Mouse (Mus musculus) testis, postnatal 14 days (tissue): ENCODE results near the gene Frmd4b.

Experiments
- DNase-seq: peaks from one replicate; pipeline ENCODE4 v3.0.0; 2021; ENCODE audit warnings: low spot score

Frmd4b gene

DNA sequence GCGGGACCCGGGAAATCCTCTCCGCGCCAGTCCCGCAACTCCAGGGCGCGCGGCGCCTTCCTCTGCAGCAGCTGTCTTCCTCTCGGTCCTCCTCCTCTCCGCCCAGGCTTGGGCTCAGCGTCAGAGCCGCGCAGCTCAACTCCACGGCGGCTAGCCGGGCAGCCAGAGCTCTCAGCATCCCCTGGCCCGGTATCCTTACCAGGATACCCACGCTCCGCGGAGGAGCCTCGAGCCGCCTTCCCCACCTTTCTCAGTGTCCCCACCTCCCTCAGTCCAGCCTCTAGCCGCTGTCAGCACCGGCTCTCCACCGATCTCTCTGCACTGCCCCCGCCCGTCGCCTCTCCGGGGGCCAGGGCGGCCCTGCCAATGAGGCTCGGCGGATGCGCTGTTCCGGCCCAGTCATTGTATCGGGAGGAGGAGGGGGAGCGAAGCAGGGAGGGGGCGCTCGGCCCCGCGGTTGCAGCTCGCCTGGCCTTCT, at the start of gene Frmd4b:
Gene Frmd4b (minus strand): TSS at position 276 of the 478 bp plus-strand sequence.
- peak; percentile 25 for DNase-seq

DNA sequence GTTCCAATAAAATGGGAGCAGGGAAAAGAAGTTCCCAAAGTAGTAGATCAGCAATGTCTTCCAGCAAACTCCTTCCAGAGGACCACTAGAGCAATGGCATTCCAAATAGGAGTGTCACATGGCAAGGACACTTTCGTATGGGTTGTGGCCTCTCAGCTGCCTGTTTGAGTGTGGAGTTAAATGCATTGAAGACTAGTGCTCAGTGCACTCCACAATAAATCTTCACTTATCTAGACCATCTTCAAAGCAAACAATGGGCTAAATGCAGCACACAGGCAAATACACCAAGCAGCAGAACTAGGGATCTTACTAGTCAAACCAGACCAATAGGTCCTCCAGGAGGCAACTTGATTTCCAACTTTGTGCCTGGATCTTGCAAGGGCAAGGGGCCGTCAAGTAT, 49.1 kb upstream of the Frmd4b start:
- no peak for DNase-seq

DNA sequence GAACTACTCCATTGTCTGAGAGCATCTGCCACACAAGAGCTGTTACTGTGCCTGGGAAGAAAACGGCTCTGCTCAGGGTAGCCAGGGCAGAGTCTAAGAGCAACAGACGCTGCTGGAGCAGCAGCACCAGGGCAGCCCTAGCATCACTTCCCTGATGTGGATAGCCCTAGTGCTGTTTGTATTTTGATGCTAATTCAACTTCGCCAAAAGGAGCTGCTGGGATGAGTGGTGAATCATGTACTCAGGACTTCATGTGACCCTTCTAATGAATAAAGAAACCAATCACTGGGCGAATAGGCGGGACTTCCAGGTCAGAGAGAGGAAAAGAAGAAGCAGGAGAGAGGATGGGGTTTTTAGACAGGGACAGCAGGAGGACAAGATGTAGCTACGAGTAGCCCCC, 41.6 kb upstream of the Frmd4b start:
- DNase-seq: no peak

DNA sequence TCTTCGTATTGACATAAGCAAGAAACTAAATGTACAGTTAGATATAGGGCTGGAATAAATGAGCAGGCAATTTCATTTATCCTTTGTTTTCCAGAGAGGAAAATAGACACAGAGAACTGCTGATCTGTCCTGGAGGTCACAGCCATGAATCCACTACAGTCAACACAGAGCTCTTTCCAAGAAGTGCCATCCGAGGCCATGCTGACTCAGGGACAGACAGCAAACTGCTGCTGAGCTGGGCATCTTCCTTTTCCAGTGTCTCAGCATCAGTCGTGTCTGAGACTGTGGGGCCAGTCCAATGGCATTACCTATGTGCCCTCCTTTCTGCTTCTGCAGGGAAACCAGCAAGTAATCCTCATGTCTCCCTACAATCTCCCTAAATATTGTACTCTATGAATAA, 38.6 kb upstream of the Frmd4b start:
- DNase-seq: no peak

DNA sequence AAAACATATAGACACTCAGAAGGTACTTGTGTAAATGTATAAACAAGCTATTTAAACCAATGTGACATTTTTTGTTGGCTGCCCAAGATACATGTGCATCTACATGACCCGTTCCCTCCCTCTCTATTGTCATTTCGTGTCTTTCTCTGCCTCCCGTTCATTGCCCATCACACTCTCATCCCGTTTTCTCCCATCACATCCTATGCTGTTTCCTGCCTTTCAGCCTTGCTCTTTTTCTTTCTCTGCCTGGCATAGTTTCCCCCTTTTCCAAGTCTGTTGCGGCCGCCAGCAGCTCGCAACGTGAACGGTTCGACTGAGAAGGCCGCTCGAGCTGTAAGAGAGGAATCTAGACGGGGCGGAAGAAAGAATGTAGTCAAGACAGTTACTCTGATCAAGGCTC, 30.2 kb upstream of the Frmd4b start:
- no peak for DNase-seq

DNA sequence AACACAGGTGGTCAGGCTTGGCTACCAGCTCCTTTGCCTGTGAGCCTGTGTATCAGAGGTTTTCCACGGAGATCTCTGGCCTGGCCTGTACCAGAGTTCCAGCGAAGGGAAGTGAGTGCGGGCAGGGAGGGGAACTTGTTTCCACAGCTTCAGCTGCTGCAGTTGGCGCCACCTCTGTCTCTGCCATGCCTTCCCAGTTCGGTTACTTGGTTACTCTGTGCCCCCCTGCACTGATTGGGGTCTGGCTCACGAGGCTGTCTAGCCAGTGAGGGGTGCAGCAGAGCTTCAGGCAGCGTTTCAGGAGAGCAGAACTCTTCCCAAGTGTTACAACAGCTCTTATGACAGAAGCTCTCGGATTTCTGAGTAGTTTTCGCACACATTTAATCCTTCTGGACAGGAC, 6.0 kb upstream of the Frmd4b start:
- DNase-seq: no peak

DNA sequence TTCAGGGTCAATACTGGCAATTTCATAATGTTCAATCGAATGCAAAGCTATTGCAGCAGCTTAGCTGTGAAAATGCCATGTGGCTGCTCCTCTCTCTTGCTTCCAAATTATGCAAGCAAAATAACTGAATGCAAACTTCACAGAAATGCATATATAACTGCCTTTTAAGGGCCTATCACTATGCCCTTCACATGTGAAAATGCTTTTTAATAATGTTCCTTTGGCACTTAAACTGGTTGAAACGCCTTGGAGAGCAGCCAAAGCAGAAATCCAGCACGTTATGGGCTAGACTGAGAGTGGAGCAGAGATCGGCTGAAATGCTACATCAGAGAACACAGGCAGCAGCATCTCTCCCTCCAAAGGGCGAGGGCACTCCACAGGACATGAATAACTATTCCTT, 4.9 kb upstream of the Frmd4b start:
- DNase-seq: no peak

DNA sequence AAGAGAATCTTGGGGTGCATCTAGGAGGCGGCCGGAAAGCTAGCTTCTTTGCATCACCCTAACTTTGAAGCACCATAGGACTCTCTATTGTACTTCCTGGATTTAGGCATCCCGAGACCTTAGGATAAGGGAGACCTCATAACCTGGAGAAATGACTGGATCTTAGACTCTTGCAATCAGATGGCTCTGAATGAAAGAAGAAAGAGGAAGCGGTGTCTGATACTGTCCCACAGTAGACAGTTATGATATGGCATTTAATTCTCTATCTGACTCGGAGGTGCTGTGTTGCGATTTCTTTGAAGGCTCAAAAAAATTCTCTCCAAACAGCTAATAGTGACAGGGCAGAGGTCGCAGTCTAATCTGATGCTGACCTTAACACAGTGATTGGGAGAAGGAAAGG, 433 bp upstream of the Frmd4b start:
- no peak for DNase-seq

DNA sequence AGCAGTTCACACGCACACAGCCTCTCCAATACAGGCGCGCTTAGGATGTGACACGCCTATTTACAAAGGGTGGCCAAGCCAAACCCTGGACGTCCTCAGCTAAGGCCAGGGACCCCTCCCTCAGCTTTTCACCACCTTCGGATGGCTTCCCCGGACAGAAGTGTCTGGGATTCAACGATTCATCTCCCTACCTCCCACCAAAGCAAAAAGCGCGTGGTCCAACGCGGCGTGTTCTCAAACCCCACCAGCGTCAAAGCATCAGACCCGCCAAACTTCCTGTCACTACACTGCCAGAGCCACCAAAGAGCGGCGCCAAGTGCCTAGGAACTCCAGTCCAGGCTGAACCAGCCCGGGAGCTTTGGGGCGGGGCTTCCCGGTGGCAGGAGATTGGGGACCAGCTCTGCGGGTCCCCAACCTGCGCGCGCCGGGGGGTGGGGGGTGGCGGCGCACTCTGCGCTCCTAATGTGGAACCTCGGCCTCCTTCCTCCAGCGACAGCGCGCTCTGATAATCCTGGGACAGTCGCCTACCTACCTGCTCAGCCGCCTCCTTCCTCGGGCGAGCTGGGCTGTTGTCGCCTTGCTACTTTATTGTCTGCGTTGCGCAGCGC, 579 bp downstream of the Frmd4b start:
- peak; percentile 8 for DNase-seq

DNA sequence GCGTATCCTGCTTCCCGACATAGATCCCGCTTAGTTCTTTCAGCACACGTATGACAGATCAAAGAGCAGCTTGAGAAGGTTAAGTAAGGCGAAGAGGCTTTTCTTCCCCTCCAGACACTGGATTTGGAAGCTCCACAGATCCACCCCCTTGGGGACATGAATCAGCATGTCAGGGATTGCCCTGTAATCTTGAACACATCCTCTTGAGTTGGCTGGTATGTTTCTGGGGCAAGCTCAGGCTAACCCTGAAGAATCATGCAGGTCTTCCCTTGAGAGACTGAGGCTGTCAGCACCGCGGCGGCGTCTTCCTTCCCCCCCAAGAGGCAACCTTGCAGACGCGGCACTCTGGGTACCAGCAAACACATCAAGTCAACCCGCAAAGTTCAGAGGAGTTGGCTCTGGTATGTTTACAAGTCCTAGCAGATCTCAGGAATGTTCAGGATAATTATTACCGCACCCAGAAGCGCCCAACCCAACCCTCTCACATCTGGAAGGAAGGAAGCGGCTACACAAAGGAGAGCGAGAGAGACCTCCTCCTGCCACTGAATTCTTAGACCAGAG, 1.4 kb downstream of the Frmd4b start:
- DNase-seq: no peak

DNA sequence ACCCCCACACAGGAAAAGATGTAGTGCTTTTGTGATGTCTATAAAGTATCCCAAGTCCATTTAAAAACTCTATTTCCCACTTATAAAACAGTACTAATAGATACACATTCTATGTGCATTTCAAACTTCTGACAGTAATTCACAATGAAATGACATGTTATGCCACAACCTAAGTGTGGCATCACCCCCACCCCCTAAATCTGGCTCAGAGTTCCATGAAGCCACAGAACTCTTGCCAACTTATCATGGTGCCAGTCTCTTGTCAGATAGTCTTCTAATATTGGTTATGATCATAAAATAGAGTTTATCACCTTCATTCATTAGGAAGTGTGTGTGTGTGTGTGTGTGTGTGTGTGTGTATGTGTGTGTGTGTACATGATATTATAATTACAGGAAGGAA, 3.2 kb downstream of the Frmd4b start:
- no peak for DNase-seq

DNA sequence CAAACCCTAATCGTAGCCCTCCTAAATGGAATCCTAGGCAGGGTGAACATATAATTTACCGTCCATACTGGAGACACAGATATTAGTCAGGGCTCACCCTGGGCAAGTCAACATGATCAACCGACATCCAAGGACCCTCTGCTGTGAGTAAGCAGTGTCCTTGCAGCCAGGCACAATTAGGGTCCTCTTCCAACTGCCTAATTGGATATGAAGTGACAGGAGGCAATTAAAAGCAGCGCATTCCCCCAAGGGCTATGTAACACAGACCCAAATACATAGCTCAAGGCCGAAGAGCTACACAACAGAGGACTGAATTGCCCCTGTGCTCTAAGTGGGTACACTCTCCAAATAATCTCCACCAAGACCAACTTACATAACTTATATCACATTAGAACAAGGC, 4.5 kb downstream of the Frmd4b start:
- no peak for DNase-seq

DNA sequence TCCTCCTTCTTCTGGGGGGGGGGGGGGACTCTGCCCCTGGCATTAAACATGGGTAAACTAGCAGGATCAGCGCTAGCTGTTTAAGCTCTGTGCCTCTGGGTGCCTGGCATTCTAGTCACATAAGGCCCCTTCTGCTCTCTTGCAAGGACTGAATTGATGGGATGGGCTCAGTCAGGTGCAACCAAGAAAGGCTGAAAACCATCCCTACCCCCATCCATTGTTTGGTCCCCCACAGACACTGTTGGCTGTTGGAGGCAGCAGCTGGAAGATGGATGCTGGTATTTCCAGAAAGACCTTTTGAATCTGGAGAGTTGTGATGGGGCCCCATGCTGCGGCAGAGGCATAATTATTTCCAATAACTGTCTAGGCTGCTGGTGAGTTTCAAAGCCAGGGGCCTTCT, 7.3 kb downstream of the Frmd4b start:
- DNase-seq: no peak

DNA sequence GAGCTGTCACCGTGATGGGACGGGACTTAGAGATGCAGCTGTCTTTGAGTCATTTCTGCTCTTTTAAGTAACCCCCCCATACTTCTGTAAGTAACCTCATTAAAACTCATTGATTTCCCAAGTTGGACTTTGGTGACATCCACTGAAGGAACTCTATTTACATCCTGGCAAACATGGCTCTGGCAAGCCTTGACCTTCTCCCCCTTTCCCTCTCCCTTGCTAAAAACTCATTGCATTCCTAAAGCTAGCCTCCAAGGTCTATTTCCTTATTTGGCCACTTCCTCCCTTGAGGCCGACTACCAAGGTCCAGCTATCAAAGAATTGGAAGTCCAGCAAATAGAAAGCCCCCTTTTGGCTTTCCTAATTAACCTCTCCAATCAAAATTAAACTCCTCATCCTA, 9.7 kb downstream of the Frmd4b start:
- DNase-seq: no peak

DNA sequence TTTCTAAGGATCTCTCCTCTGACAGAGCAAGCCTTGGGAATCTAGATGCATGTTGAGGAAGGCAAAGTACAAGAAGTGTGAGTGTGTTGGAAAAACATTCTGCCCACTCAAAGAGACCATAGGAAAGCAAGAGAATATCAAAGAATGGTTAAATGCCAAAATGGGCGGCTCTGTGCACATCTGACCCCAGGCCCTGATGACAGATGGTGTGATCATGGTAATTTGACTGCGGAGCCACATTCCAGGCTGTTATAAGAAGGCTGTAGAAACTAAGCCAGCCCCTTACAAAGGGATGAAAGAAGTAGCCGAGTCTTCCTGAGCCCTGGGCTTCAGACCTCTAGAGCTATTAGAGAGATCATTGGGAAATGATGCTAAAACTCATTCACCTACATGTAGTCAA, 22.1 kb downstream of the Frmd4b start:
- DNase-seq: no peak

DNA sequence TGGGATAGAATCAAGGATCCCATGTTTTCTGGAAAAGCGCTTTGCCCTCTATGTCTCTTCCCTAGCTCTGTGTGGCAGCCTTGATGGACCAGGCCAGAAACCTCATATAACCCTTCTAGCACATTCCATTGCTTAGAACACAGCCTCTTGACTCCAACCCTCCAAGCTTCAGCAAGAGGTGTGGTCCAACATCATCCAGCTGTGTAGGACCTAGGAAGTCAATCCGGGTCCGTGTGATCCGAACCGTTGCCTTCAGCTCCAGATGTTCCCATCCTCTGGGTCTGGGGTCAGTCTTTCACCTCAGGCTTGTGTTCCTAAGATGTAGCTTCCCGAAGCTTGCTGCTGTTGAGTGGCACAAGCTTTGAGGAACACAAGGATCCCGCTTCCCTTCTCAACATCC, 22.8 kb downstream of the Frmd4b start:
- DNase-seq: no peak

DNA sequence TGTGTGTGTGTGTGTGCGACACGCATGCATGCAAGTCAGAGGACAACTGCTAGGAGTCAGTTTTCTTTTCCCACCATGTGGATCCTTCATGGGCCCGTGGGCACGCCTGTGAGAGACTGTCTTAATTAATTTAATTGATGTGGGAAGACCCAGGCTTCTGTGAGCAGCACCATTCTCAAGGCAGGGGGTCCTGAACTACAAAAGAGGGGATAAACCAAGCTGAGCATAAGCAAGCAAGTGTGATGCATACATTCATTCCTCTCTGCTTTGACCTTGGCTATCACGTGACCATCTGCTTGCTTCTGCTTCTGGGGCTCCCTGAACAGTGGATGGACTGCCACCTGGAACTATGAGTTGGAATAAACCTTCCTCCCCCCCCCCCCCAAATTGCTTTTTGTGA, 27.1 kb downstream of the Frmd4b start:
- DNase-seq: no peak

DNA sequence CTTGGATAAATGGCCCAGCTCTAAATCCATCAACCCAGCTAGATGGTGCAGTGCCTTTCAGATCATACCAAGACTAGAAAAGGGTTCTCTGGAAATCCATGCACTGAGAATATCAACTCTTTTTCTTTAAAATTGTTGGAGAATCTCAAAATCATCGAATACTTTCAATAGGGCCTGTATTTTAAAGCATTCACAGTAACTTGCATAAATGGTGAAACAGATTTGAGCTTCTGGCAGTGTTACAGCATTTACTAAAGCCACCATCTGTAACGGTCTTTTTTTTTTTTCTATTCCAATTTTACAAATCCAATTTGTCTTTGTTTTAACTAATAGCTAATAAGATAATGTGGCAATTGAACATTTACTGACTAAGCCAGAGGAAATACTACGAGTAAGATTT, 27.8 kb downstream of the Frmd4b start:
- DNase-seq: no peak

DNA sequence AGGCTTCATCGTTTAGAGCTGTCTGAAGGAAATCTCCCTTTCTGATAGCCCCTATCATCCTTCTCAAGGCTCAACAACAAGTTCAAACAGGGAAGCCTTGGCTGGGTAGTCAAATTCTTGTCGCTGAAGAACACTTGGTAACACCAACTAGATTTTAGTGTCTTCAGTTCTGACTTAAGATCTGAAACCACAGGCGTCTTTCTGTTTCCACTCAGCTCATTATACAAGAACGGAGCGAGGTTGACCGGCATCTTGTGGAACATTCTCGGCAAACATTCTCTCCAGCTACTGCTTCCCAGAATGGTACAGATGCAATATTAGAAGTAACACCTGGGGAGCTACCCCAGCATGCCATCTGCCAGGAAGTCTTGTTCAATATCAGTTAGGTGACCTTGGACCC, 28.3 kb downstream of the Frmd4b start:
- no peak for DNase-seq

DNA sequence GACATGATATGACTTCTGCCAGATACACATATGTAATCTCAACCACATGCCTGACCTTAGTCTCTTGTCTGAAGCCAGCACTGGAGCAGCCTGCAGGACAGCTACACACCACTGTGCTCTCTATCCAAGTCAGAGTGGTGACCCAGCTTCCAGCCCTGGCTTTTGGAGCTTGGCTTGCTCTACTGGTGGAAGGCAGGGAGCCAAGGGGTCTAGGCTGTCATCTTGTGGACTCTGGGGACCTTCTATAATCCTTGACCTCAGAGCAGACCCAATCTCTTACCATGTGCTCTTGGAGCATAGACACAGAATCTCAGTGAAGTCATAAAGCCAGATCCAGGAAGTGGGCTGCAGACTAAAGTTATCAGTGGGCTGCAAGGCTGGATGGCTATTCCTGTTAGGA, 30.7 kb downstream of the Frmd4b start:
- no peak for DNase-seq

DNA sequence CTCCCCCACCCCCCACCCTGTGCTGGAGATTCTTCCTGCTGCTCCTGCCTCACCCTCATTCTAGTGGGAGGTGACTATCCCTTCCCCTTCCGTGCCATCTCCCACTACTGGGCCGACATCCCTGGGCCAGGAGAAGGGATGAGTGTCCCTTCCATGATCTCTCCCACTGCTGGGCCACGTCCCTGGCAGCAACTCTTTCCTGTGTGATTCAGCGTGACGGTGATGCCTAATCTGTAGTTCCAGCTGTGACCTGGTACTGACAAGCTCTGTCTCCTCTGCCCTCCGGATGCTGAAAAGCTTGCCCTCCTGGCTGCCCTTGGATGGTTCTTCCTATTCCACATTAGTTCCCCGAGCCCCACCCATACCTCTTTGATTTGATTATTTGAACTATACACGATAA, 31.3 kb downstream of the Frmd4b start:
- DNase-seq: no peak

DNA sequence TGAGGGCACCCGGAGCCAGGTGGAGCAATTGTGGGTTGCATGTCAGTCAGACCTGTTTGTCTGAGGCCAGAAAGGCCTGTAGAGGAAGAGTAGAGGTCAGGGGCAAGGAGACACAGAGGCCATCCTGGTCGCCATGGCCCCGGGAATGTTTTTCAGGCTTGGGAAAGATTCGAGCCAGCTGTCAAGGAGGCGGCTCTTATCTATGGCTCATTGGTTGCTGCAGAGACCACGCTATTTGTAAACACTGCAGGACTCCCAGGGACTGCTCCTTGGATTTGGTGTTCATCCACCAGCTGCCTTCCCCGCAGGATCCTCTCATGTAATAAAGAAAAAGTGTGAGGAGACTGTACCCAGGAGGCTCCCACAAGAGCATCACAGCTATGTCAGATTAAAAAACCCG, 34.6 kb downstream of the Frmd4b start:
- no peak for DNase-seq

DNA sequence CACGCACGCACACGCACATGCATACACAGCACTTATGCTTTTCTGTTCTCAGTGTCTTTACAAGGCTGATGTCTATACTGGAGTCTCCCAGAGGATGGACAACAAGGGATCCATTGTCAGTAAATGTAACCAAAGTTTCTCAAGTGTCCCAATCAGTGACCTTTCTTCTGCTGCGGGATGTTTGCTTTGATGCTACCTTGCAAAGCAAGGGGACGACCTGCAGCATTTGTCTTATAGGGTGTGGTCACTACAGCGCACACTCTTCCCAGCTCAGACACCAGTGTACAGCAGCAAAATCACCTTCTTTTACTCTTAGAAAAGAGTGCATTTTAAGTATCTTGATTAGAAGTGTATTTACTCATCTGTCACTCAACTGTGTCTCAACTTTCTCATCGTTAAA, 35.4 kb downstream of the Frmd4b start:
- no peak for DNase-seq

DNA sequence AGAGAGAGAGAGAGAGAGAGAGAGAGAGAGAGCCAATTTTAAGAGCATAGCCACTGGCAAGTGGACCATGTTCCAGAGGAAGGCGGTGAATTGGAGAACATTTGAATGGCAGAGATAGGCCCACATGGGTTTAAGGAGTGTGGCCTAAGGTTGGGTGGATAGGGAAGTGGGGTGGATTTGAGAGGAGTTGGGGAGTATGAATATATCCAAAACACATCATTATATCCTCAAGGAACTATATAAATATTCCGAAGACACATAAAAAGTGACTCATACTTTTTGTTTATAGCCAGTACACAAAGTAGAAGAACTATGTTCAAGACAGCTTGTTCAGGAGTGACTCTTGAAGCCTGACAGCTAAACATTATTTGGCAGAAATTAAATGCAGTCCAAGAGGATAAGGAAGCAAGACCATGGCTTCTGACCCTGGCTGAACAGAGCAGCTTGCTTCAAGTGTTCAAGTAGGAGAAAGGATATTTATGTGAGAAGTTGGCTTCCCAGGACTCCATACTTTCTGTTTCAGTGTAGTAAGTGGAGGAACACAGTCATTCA, 36.8 kb downstream of the Frmd4b start:
- no peak for DNase-seq
